Mouse (Mus musculus) kidney, postnatal 36 days (tissue): Measurements from ENCODE around the gene Mmp28.

ENCODE experiments used
- DNase-seq, 2 experiments: peaks; one replicate each; pipeline ENCODE4 v3.0.0; 2021 to 2022; ENCODE audit warnings: mixed read lengths in 2 of 2

The Mmp28 gene

DNA sequence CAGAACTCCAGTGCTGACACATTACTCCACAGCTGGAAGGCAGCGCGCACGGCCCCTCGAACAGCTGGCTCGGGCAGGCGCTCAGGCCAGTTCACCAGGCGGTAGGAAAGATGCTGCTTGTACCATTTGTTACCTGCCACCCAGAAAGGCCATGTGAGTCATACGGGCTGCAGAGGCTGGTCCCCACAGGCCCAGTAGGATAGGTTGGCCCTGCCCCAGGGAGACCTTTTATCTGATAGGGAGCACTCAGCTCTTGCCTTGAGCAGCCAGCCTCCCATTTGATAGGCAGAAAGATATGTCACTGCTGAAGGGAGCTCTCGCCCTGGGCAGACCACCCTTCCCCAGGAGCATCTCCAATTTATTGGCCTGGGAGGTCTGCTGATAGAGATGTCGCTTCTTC, 15.3 kb downstream of the Mmp28 start:
- no peak for DNase-seq

DNA sequence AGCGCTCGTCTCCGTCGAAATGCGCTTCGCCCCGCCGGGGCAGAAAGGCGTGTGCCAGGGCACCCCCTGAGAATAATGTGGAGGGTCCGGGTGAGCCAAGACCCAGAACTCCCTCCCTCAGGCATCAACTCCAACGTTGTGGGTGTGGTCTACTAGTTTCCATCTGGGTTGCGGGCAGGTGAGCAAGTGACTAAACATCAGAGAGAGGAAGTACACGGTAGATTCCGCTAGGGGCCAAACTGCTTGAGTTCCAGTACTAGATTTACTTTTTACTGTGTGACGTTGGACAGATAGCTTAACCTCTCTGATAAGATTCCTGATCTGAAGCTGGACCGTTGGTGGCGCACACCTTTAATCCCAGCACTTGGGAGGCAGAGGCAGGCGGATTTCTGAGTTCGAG, 17.9 kb downstream of the Mmp28 start:
- DNase-seq = no peak

DNA sequence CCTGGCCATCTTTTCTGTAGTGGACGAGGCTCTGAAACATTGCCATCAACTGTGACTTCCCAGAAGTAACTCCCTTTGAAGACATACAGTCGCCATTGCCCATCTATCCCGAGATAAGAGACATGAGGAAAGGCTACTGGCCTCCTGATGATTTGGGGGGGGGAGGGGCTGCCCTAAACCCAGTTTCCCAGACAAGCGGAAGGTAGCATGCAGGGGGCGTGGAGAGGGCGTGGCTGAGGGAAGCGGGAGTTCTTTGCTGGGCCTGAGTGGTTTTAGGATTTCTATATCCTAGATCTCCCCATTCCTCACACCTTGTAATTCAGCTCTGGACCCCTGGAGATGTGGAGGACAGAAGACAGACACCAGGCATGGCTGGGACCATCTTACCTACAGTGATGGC, 19.0 kb downstream of the Mmp28 start:
- DNase-seq = peak in 1 of 2 experiments; percentile 37

GRCm38 (mm10) chr11:83442596-83443267, 20.1 kb downstream of the Mmp28 start:
- DNase-seq = peak; percentile 71 to 89

- DNase-seq = peak in 1 of 2 experiments; percentile 54
Measured at GRCm38 (mm10) chr11:83441235-83441634, 21.6 kb downstream of the Mmp28 start.

DNA sequence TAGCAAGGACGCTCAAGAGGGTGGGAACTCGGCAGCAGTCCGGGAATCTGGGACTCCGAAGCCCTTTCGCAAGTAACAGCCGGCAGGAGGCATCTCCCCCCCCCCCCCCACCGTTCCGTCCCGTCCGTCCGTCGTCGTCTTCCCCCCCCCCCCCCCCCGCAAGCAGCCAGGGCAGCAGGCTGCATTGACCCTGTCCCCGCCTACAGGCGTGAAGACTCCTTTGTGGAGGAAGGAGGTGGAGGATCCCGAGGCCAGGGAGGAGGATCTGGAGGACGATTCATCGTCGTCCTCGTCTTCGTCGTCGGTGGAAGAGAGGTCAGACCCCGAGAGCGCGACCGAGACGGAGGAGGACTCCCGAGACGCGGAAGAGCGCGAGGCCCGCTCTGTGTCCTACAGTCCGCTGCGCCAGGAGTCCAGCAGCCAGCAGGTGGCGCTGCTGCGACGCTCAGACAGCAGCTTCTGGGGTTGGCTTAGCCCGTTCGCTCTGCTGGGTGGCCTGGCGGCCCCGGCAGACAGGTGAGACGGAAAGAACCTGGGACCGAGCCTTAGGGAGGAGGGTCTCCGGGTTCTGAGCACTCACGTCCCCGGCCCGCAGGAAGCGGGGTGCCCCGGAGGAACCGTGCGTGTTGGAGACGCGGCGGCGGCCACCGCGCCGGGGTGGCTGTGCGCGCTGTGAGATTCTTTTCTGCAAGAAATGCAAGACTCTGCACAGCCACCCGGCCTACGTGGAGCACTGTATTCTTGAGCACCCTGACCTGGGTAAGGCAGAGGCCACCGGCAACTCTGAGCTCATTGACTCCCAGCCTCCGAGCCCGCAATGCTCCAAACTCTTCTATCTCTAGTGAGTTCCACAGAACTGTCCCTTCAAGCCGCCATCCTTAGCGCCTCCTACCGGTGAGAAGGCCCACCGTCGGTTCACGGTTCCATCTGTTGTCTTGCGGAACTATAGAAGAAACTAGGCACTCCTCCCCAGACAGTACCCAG, 22.5 kb downstream of the Mmp28 start:
- DNase-seq = peak; percentile 87 to 95

DNA sequence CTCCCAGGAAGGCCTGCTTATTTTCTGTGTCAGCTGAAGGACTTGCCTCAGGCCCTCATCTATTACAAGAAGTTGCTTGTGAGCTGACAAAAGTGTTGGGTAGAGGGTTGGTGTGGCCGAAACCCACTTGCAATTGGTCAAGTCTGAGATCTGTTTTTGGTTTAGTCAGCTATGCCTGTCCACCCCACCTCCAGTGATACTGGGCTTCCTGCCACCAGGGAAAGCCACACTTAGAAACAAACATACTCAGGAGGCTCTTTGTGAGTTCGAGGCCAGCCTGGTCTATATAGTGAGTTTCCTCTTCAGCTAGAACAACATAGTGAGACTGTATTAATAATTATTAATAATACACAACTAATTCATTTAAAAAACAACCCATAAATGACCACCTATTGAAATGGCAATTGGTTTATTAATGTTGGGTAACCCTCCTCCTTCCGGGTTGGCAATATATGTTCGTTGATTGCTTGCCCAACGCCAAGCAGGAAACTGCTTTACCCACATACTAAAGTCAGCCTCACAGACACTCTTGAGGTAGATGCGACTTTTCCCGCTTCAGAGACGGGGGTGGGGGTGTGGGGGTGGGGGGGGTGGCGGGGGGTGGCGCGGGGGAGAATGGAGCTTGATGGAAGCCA, 23.3 kb downstream of the Mmp28 start:
- no peak for DNase-seq

DNA sequence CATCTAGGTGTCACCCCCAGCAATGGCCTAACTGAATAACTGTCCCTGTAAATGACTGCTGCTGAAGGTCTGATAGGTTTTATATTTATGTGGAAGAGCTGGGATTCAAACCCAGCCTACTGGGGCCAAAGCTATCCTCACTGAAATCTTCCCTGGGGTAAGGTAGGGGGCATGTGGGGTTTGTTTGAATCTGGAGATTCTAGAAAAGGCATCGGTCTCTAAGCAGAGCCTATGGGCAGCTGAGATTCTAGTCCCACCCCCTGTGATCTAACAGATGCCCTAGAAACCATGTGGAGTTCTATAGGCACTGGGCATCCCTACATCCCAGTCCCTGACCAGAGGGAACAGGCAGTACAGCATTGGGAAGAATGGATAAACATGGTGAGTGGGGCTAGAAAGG, 25.5 kb downstream of the Mmp28 start, which contains the start of gene 1700020L24Rik:
Gene 1700020L24Rik, plus strand, starts transcription at position 301 of the 400 bp plus-strand sequence.
- no peak for DNase-seq

DNA sequence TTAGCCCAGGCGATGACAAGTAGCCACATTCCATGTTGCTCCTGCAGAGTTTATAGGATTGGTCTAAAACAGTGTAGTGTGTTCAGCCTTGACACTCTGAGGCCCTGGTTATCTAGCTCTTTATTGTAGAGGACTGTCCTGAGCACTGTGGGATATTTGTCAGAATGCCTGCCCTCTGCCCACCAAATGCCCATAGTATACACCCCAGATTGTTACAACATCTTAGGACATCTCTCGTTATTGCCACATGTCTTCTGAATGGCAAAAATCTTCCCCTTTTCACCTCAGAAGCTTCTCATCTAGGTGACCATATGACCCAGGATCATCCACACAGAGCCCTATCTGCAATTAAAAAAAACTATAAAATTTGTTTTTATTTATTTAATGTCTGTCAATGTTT, 30.3 kb downstream of the Mmp28 start:
- DNase-seq = no peak

DNA sequence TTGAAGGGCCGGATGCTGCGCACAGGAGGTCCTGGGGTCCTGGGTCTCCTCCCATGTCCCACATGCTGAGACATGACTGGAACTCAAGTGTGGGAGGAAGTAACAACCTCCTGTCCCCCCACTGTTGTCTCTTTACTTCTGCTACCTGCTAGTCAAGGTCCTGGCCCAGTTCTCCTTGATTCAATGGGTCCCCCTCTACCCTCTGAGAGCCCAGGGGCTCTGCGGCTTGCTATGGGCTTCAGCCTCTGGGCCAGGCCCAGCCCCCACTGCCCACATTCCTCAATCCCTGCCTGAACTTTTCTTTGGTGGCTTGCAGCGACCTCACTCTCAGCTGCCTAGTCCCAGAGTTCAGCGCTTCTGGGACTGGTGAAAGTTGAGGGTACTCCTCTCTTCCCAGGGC, 33.5 kb downstream of the Mmp28 start, which contains the start of gene Gas2l2:
Gene Gas2l2, minus strand, starts transcription at position 101 of the 400 bp plus-strand sequence.
- DNase-seq = no peak

- DNase-seq = peak in 1 of 2 experiments; percentile 44
Measured at GRCm38 (mm10) chr11:83426964-83427363, 35.9 kb downstream of the Mmp28 start.

DNA sequence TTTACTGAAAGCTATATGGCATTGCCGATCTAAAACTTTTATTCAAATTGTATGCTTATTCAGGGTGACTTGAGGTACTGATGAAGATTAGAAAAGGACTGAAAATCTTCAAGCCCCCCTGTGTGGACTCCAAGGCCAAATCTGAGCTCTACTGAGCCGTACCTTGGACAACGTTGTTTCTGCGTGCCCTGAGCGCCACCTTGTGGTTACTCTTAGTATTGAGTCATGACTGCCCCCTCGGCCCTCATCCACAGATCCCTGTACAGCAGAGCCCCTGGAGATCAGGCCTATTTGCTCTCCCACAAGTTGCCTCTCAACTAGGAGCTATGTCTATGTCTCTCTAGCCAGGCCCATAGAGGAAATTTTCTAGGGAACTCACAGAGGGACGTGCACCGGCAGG, 38.2 kb downstream of the Mmp28 start:
- DNase-seq = peak; percentile 64 to 82

- DNase-seq = peak; percentile 67 to 91
Measured at GRCm38 (mm10) chr11:83421305-83421704, 41.6 kb downstream of the Mmp28 start.

GRCm38 (mm10) chr11:83420338-83420737, 42.5 kb downstream of the Mmp28 start:
- no peak for DNase-seq

DNA sequence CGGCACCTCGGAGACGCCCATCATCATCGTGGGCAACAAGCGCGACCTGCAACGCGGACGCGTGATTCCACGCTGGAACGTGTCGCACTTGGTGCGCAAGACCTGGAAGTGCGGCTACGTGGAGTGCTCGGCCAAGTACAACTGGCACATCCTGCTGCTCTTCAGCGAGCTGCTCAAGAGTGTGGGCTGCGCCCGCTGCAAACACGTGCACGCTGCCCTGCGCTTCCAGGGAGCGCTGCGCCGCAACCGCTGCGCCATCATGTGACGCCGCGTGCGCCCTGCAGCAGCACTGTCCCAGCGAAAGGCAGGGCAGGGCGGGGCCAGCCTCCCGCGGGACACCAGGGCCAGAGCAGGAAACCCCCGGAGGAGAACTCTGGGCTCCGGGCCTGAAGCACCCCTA, 44.3 kb downstream of the Mmp28 start:
- DNase-seq = peak in 1 of 2 experiments; percentile 10

- no peak for DNase-seq
Measured at GRCm38 (mm10) chr11:83417708-83418107, 45.2 kb downstream of the Mmp28 start.

DNA sequence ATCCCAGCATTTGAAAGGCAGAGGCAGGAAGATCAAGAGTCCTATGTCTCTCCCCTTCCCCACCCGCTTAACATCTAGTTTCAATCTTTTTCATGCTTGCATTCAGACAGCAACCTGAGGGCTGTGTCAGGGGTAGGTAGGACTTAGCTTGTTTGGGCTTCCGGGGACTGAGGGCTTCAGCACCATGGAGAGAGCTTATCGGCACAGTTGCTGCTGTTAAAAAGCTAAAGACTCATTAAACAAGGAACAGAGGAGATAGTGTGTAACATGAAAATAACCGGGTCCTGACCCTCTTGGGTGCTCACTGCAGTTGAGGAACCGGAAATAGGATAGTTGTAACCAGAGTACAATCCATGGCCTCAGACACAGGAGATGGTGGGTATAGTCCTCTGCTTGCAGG, 45.8 kb downstream of the Mmp28 start:
- DNase-seq = peak; percentile 69 to 85

DNA sequence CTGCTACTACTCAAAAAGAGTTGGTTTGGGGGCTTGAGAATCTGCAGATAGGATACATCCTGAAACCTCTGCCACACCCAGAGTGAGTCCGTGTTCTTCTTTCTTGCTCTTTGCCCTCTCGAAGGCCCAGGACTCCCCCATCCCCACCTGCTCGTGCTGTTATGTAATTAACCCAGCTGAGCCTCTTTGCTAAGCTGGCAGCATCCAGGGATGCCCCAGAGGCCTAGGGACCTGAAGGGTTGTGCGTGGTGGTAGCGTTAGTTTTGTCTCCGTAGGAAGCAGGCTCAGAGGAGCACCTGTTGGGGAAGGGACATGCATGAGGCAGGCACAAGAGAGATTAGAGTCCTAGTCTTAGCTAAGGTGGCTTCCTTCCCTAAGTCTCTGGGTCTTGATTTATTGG, 52.4 kb downstream of the Mmp28 start:
- no peak for DNase-seq

GRCm38 (mm10) chr11:83409792-83410291, 53.0 kb downstream of the Mmp28 start:
- peak in 1 of 2 experiments; percentile 5 for DNase-seq

GRCm38 (mm10) chr11:83409087-83409754, 53.6 kb downstream of the Mmp28 start, which contains the start of gene Rasl10b:
TSS of gene Rasl10b (plus strand) at chr11:83409137.
- DNase-seq = peak; percentile 65 to 69

- no peak for DNase-seq
Measured at GRCm38 (mm10) chr11:83408242-83408641, 54.6 kb downstream of the Mmp28 start.

DNA sequence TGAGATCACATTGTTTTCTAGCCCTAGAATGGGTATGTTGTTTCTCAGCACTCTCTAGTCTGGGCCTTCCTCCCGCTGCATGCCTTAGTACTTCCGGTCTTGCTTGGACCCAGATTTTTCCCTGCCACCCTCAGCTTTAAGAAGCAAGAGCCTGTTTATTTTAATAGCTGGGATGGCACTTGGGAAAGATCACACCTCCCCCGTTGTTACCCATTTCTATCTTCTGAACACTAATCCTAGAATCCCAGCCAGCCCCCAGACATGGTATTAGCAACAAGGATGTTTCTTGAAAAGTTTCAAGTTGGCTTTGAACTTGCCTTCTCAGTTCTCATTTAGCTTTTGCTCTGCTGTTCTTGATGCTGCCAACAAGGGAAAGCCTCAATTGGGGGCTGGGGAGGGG, 56.5 kb downstream of the Mmp28 start:
- no peak for DNase-seq
